Mouse (Mus musculus) spleen, postnatal 4 days (tissue): ENCODE measurements around the gene Plcl2.

ENCODE experiments used
- DNase-seq, 2 experiments: peaks; one replicate each; pipeline ENCODE4 v3.0.0; 2022; ENCODE audit warnings: low spot score in 2 of 2

The Plcl2 gene

GRCm38 (mm10) chr17:50499091-50499790 is 10.0 kb upstream of the Plcl2 start:
- DNase-seq = peak in 1 of 2 experiments; percentile 54

GRCm38 (mm10) chr17:50500806-50501205 is 8.4 kb upstream of the Plcl2 start:
- DNase-seq = no peak

- DNase-seq = no peak
Observed at GRCm38 (mm10) chr17:50503075-50503474, 6.1 kb upstream of the Plcl2 start.

- DNase-seq = peak; percentile 4 to 53
Observed at GRCm38 (mm10) chr17:50504070-50504846, 4.9 kb upstream of the Plcl2 start.

DNA sequence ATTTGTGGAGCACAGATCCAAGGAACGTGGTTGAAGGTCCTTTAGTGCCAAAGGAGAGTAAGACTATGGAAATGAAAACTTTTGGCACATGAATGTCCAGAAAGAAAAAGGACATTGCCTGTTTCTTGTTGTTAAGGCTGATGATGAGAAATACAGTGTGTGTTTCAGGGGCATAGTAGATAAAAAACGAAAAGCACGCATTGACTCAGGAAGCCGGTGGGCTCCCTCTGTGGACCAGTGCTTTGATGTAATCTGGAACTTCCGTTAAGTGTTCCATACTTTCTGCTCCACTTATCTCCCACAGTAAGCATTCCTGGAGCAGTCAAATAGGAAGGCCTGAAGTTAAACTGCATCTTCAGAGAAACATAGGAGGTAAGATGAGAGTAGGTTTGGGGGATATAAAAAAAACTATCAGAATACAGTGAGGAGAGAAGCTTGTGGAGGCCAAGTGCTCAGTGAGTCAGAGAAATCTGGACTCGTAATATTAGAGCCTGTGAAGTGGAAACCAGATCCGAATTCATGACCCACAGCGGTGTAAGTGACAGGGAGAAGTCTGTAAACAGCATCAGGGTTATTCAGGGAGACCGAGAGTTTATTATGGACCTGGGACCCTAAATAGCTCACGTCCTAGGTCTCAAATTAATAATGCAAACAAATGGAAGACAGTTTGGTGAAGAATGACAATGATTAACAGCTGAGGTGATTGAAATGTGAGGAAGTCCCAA is 3.1 kb upstream of the Plcl2 start:
- peak; percentile 7 to 48 for DNase-seq

- peak; percentile 26 to 54 for DNase-seq
Observed at GRCm38 (mm10) chr17:50506861-50507321, 2.3 kb upstream of the Plcl2 start.

DNA sequence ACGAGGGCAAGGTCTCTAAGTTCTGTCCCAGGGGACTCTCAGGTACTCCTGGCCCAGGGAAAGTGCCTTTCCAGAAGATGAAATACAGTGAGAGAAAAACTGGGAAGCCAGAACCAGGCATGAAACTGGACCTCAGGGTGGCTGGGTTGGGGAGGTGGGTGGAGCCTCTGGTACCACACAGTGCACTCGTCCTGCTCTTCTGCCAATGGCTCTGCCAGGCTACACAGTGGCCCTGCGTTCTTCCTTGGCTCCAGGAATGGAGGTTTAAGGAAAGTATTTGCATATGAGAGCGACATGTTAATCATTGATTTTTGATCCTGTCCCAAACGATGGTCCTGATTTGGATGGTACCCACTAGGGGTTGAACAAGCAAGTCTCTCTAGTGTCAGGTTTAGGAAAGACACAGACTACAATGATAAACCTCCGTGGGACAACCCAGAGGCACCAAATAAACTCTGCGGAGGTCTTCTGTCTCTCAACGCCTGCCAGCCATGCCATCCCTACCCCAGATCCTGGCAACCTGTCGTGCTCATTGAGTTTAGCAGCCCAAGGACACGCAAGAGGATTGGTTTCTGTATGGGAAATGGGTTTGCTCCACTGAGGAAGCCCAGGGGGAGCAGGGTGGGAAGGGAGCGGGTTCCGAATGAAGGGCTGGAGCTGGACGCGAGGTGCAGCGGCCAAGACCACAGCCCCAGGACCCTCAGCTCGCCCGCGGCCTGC is 988 bp upstream of the Plcl2 start:
- no peak for DNase-seq

DNA sequence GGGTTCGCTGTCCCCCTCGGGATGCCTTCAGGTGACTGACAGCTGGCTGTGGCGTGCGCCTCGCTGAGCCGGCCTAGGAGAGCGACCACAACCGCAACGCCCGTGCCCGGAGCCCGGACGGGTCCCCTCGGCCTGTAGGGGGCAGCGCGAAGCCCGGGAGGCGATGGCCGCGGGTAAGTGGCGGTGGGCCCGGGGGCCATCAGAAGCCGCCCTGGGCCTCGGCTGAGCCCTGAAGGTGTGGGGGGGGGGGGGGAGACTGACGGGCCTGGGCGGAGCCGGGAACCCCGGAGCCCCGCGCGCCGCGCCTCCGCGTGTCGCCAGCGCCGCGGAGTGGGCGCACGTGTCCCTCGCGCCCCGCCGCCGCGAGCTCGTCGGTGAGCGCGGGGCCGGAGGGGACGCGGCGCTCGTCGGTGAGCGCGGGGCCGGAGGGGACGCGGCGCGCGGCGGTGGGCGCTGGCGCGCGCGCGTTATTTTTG is 390 bp upstream of the Plcl2 start:
- DNase-seq = peak; percentile 83 to 93

DNA sequence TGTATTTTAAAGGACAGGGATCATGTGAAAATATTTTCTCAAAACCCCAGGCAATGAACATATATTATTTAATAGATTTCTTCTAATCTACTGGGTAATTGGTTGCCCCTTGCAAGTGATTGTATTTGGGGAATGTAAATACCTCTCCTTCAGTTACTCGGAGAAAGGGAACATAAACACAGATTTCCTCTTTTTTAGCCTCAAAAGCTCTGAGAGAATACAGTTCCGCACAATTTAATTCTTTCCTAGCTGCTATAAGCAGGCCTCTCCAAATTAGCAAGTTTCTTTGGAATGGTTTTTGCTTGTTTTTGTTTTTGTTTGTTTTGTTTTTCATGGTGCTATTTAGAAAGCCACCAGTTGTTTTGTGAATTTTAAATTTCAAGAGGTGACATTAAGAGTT is 1.1 kb downstream of the Plcl2 start:
- DNase-seq = peak in 1 of 2 experiments; percentile 14

DNA sequence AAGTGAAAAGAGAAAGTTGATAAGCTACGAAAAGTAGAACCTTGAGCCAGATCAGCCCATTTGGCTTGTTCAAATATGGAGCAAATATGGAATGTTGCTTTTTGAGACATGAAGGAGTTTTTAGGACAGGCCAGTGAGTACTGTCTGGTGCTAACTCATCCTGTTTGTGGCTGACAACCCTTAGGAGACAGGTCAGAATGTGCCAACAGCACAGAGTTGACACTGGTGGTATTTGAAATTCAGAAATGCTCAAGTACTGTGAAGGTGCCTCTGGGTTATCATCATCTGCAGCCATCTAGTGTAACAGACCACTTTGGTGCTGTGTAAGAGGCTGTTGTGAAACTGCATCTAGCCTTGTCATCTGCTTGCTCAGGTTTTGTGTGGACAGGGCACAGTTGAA is 1.5 kb downstream of the Plcl2 start:
- peak; percentile 37 to 65 for DNase-seq

DNA sequence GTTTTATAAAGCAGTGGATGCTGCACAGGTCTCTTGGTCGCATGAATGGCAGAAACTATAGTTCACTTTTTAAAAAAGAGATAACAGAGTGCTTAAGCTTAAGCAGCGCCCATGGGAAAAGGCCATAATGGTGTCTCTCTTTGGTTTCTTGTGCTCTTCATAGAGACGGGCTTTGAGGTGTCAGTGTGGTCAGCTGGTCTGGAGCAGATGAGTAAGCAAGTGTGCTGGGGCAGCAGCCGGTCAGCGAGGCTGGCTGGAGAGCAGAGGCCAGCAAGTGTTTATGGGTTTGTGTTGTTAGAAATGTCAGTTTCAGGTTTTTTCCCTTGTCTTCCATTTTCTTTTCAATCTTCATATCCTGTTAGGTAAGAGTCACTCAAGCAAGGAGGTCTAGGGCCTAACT is 3.0 kb downstream of the Plcl2 start:
- peak in 1 of 2 experiments; percentile 57 for DNase-seq

DNA sequence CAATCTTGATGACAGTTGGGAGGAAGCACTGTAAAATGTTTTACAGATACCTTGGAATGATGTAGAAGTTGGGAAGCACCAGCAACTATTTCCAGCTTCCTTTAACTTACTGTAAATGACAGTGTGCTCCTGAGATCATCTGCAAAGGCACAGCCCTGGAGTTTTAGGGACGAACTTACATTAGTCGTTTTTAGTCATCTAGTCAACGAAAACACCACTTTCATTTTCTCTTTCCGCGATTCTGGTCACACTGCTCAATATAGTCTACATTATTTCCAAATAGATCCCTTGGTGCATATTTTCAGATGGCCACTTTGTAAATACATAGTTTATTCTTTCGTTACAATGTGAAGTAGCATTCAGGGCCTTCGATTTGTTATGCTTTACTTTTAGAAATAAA is 3.6 kb downstream of the Plcl2 start:
- peak in 1 of 2 experiments; percentile 24 for DNase-seq

GRCm38 (mm10) chr17:50513376-50513775 is 4.2 kb downstream of the Plcl2 start:
- DNase-seq = peak; percentile 40 to 62

- no peak for DNase-seq
Observed at GRCm38 (mm10) chr17:50514012-50514411, 4.8 kb downstream of the Plcl2 start.

DNA sequence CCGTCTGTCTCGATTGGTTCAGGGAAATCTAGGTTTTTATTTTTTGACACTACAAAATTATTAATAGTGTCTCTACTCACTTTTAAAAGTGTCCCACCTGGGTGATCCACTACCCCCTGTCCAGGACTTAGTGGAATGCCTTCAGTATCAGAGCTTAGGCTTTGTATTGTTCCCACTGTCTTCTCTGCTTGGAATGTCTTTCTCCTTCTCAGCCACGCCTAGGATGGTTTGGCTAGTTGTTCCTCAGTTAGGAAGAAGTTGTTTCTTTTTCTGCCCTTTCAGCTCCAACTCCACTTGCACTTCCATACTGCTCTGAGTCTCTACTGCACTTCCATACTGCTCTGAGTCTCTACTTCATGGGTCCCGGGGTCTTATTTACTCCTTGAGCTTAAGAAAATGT is 6.7 kb downstream of the Plcl2 start:
- peak in 1 of 2 experiments; percentile 26 for DNase-seq

DNA sequence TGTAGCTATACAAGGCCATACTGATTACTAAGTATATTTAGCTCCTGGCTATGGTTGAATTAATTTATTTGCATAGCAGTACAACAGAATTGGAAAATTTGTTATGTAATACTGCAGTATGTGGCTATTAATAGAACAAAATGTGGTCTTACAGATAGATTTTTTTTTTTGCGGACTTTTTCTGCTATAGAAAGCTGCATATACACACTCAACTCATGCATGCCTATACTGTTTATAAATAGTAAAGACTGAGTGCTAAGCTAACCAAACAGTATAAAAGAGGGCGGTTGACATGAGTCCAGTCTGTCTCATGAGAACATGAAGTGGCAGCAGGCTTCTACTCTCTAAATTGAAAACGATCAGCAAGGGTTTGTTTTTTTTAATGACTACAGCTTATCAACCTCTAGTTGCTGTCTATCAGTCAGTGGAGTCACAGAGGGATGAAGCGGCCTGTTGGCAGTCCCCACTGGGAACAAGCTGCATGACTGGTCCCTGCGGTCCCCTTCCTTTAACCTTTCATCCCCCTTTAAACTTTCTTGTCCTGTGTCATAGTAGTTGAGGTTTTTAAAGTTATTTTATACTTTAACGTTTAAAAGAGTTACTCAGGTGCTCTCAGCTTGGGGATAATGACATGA is 8.7 kb downstream of the Plcl2 start:
- peak in 1 of 2 experiments; percentile 51 for DNase-seq

DNA sequence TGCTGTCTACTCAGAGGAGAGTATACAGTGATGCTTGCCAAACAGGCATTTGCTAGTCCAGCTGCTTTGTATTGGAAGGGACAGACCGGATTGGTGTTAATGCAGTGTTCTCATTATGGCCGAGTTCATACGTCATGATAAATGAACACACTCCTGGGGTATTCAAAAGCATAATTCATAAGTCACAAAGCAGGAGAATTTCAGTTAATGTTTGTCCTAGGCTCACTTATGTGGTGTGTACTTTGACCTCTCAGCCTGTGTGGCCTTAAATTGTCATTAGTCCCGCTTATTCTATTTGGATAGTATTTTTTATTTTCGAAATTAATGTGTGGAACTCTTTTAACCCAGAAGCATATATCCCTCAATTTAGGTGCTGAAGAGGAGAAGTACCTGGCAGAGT is 10.4 kb downstream of the Plcl2 start:
- no peak for DNase-seq

- DNase-seq = no peak
Observed at GRCm38 (mm10) chr17:50522473-50523083, 13.4 kb downstream of the Plcl2 start.

GRCm38 (mm10) chr17:50524970-50525369 is 15.8 kb downstream of the Plcl2 start:
- peak in 1 of 2 experiments; percentile 31 for DNase-seq

- no peak for DNase-seq
Observed at GRCm38 (mm10) chr17:50525821-50526220, 16.6 kb downstream of the Plcl2 start.

- DNase-seq = no peak
Observed at GRCm38 (mm10) chr17:50530089-50530488, 20.9 kb downstream of the Plcl2 start.
